Mouse (Mus musculus): ENCODE data around the gene Cd2bp2. TPM values are rescaled to one million over a fixed set of nuclear protein-coding genes. Genes with fewer than 3 reads are reported as not detected.

Gene Cd2bp2
- total RNA-seq (2021): 10 to 100 TPM; 70.5 to 75.5 TPM
- long read RNA-seq, transcript Cd2bp2-202 (7 exons, 3,284 nt): major isoform, 18 of 64 reads
- long read RNA-seq, partial matches to known transcripts: 10 of 64 reads
- long read RNA-seq, other reads (novel, unspliced or antisense): 35 of 64 reads

DNA sequence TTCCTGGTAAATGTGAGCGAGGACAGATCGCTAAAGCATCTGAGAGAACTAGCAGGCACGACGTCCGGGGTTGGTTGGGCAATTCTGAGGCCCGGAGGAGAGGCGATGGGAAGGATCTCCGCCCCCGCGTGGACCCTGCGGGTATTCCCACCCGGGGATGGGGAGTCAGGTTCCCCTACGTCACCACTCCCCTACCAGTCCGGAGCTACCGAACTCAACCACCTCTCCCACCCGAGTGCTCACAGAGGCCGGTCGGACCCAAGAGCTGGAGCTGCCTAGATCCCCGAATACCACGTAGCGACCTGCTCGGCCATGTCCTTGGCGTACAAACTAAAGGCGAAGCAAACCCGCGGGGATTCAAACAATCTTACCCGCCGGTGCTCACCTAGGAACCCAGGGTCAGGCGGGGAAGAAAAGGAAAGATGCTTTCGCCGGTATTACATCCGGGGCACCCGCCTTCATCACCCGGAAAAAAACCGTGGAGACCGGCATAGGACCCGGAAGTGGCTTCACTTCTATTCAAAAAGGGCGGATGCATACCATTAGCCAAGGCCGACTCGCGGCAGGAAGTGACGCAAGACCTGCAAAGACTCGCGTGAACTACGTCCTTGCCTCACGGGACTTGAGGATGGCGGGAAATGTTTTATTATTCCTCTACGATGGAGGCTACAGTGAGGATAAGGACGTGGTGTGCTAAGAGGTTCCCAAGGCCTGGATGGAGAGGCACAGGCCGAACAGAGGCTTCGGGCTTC is at the start of gene Cd2bp2:
TSS of gene Cd2bp2 (minus strand) at position 507 of the 752 bp plus-strand sequence.
- peak; percentile 93 for DNase-seq (ENCODE audit: low spot score in 2 of 2)

DNA sequence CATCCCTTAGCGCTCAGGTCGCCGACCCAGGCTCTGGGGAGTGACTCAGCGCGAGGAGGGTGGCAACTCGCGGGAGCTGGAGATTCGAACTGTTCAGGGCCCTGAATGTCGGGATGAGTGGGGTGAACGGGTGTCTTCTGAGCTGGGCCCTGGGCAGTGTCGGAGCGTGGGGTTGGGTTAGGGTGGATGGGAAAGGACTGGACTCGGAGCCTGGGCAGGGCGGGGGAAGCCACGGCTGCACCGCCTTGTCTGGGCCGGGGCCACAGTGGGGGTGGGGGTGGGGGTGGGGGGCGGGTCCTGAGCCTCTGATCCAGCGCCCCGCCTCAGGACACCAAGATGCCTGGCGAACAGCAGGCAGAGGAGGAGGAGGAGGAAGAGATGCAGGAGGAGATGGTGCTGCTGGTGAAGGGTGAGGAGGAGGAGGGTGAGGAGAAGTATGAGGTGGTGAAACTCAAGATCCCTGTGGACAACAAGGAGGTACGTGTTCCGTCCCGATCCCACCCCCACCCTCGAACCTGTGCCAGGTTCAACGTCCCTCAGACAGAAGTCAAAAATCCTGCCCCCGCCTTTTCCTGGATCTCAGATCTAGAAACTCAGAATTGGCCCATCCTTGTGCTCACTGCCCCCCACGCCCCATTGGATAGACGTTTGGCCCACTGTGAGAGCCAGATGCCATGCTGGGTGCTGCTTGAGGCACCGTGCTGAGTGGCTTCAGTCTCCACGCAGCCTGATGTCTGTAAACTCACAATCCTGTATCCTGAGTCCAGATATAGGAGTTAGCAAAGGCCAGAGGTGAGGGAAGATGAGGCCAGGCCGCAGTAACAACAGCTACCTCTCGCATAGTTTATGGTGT is 49.0 kb upstream of the Cd2bp2 start:
- no peak for DNase-seq (ENCODE audit: low spot score in 2 of 2)

DNA sequence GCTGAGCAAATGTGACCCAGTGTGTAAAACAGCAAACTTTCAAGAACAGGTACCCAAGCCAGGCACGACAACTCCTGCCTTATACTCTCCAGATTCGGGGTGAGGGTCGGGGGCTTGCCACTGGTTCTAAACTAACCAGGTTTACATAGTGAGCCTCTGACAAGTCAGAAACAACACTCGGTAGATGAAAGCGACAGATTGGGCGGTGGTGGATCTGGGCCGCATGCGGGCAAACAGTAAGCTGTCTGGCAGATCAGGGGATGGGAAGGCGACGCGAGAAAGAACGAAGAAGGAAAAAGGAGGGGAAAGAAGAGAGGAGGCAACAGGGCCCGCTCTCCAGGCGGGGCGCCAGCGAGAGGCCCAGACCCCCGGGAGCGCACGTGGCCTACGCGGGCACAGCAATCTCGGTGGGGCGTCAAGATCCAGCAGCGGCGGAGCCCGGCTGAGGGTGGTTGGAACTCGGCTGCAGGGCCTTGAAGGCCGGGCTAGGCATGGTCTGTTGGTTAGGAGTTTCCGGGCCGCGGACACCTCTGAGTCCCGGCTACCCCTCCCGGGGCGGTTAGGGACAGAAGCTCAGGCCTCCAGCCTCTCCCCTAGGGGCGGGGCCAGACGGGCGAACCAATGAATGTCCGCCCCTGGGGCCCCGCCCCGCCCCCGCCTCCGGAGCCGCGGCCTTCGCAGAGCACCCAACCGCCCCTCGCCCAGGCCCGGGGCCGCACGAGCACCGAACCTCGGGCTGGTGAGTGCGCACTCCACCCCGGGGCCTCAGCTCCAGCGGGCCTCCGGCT is 48.2 kb upstream of the Cd2bp2 start, which contains the start of gene Zfp771:
TSS of gene Zfp771 (plus strand) at position 405 of the 788 bp plus-strand sequence.
- DNase-seq (ENCODE audit: low spot score in 2 of 2): peak; percentile 93 to 95

DNA sequence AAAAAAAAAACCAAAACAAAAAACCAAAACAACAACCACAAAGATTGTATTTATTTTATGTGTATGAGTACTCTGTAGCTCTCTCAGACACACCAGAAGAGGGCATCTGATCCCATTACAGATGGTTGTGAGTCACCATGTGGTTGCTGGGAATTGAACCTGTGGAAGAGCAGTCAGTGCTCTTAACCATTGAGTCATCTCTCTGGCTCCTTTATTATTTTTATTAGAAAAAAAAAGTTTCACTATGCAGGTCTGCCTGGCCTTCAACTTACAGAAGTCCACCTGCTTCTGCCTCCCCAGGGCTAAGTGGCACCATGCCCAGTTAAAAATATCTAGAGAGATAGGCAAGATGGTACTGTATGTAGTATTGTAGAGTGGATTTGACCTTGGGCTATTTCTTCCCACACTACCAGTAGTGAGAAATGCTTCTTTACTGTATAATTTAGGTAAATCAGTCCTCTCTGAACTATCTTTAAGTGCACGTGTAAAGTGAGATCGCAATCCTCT is 47.6 kb upstream of the Cd2bp2 start:
- DNase-seq (ENCODE audit: low spot score in 2 of 2): no peak

DNA sequence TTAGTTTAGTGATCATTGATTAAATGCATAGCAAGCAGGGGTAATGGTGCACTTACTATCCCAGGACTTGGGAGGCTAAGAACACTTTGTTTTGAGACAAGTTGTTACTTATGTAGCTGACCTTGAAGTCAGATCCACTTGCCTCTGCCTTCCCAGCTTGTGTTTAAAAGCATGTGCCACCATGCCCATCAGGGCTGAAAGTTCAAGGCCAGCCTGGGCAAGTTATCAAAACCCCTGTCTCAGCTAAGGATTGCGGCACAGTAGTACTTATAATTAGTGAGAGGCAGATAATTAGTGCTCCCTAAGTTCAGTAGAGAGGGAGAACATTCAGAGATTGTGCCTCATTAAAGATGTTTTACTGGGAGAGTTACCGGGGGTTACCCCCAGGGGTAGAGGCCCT is 38.9 kb upstream of the Cd2bp2 start:
- DNase-seq (ENCODE audit: low spot score in 2 of 2): no peak

DNA sequence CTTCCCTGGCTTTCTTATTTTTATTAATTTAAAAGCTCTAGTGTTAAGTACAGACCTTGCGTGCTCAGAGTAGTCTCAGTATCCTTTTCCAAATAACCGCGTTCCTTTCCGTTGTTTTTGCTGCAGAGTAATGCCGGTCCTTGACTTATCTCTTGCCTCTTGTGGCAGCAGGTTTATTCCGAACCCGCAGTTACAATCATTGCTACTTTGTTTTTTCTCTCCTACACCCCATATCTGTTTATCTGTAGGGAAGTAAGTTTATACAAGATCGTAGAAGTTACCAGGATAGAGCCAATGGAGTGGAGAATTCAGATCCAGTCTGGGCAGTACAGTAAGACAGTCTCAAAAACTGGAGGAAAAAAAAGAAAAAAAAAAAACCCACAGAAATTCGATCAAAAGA is 37.9 kb upstream of the Cd2bp2 start:
- DNase-seq (ENCODE audit: low spot score in 2 of 2): no peak

DNA sequence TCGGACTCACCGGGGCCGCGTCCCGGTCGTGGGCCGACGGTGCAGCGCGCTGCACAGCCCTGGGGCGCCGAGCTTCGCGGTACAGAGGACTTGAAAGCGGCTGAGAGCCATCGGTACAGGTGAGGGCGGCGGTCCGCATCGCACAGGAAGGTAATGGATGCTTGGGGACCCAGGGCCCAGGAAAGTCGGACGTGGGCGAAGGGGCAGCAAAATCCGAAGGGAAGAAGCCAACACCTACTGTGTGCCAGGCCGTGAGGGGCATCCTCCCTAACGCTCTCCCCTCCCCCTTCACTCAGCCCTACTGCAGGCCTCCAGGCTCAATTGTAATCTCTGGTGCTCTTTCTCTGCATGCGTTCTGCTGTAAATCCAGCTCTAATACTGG is 37.5 kb upstream of the Cd2bp2 start:
- no peak for DNase-seq (ENCODE audit: low spot score in 2 of 2)

DNA sequence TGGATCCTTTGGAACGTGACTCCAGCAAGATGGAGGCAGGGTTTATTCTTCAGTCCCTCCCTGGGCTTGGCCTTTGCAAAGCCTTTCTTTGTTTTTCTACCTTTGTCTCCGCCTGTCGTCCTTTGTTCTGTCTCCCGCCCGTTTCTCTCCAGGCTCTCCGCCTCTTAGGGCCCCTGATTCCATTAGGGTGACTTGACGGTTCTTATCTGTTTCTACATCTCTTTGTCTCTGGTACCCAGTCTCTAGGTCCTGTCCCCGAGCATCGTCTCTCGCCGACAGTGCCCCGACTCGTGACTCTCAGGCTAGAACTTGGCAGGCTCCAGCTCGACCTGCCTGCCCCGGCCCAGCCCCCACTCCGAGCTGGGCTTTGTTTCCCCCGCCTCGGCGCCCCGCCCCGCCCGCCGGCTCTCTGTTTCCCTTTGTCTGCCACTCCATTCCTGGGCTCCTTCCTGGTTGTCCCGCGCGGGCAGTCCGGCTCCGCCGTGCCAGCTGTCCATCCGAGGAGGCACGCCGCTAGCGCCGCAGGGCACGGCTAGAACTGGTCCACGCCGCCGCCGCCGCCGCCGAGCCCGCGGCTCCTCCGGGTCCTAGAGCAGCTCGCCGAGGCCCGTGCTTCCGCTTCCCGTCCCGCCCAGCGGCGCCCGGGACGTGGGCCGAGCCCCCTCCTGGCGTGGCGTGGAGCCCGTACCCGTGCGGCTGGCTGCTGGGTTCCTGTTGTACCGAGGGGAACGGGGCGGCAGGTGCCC is 36.9 kb upstream of the Cd2bp2 start, which contains the start of the genes Zfp553 and Sept1:
TSS of gene Zfp553 (plus strand) at position 440 of the 746 bp plus-strand sequence.
TSS of gene Sept1 (minus strand) at position 509 of the 746 bp plus-strand sequence.
- peak; percentile 82 to 89 for DNase-seq (ENCODE audit: low spot score in 2 of 2)

DNA sequence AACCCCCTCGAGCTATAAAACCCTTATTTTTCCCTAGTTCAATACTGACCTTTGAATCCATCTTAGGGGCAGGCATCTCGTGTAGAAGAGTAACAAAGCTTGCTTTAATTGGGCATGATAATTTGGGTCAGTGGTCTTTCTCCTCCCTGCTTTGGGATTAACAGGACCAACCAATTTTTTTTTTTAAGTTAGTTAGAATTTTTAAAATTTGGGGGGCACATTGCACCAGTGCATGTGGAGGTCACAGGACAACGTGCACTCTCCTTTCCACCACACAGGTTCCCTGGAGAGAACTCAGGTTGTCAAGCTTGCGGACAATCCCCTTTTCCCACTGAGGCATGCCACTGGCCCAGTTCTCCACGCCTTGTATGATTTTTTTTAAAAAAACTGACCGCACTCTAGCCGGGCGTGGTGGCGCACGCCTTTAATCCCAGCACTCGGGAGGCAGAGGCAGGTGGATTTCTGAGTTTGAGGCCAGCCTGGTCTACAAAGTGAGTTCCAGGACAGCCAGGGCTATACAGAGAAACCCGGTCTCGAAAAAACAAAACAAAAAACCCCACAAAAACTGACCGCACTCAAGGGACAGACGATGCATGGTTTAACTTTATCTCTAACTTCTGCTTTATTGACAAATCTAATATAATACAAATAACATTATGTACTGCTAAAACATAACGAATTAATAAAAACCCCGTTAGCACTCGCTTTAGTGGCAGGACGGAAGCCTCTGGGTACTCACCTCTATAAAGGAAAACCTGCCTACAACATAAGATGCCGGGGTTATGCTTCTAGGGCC is 36.2 kb upstream of the Cd2bp2 start:
- DNase-seq (ENCODE audit: low spot score in 2 of 2): no peak

DNA sequence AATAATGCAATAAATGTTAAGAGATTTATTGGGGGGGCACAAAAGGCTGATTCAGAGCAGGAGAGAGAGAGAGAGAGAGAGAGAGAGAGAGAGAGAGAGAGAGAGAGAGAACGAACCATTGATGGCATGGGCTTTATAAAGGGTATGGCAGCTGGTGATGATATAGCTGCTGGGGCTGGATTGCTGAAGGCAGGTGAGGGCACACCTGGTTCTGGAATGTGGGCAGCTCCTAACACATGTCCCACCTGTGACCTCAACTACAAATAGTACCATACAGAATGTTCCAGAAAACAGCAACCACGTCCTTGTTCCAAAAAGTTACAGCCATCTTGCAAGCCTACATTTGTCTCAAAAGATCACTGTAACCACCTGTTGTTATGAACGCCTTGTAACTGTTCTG is 35.5 kb upstream of the Cd2bp2 start:
- DNase-seq (ENCODE audit: low spot score in 2 of 2): no peak

DNA sequence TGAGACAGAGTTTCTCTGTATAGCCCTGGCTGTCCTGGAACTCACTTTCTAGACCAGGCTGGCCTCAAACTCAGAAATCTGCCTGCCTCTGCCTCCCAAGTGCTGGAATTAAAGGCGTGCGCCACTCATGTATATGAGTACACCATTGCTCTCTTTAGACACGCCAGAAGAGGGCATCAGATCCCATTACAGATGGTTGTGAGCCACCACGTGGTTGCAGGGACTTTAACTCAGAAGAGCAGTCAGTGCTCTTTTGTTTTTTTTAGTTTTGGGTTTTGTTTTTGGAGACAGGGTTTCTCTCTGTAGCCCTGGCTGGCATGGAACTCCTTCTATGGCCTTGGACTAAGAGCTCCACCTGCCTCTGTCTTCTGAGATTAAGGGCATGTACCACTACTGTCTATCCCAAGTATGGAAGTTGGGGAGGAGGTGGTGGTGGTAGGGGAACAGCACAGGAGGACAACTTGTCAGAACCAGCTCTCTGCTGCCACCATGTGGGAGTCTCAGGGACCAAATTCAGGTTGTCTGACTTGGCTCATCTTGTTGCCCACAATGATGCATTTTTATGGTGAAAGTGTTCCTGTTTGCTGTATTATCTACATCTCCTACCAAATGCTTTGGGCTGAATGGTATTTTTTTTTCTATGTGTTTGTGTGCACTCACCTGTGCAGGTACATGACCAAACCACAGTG is 32.9 kb upstream of the Cd2bp2 start:
- peak; percentile 87 to 88 for DNase-seq (ENCODE audit: low spot score in 2 of 2)

DNA sequence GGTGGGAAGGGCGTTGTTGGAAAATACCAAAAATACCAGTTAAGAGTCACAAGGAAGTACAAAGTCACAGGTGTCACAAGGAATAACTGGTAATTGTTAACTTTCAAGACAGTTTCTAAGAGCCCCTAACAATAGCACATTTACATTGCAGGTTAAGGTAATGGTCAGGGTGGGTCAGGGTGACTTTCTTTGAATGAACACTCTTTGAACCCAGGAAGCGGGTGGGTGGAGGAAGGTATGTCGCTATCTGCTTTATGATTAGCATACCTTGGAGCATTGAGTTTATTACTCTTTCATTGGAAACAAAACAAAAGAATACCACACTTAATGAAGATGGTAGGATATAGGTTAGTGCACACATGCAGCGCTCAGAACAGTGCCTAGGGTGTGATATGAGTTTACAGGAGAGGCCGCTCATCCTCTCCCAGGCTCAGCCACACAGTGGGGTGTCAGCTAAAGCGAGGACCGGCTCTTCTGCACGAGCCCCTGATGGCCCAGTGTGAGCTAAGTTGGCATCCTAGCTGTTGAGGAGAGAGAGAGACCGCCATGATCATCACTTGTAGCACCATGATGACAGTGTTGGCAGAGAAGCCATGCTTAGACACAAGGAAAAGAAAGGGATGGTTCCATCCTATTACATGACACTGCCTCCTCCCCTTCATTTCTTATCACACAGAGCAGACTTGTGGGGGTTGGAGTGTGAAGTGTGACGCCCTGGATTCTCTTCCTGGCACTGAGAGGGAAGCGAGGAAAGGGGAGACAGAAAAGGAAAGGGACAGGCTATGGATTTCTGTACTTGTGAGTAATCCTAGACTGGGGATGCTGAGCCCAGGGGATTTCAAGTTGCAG is 29.5 kb upstream of the Cd2bp2 start:
- no peak for DNase-seq (ENCODE audit: low spot score in 2 of 2)

DNA sequence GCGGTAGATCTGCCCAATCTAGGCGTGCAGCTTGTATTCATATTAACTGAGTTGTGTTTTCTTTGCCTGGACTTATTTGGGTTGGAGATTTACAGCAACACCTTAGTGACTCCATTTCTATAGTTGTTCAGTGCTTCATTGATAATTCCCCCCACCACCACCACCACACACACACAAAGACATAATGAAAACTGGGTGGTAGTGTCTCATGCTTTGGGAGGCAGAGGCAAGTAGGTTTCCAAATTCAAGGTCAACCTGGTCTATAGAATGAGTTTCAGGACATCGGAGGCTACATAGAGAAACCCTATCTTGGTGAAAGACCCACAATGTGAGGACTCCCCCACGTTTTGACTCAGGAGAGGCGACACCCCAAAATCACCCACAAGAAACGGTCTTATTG is 28.8 kb upstream of the Cd2bp2 start:
- no peak for DNase-seq (ENCODE audit: low spot score in 2 of 2)

DNA sequence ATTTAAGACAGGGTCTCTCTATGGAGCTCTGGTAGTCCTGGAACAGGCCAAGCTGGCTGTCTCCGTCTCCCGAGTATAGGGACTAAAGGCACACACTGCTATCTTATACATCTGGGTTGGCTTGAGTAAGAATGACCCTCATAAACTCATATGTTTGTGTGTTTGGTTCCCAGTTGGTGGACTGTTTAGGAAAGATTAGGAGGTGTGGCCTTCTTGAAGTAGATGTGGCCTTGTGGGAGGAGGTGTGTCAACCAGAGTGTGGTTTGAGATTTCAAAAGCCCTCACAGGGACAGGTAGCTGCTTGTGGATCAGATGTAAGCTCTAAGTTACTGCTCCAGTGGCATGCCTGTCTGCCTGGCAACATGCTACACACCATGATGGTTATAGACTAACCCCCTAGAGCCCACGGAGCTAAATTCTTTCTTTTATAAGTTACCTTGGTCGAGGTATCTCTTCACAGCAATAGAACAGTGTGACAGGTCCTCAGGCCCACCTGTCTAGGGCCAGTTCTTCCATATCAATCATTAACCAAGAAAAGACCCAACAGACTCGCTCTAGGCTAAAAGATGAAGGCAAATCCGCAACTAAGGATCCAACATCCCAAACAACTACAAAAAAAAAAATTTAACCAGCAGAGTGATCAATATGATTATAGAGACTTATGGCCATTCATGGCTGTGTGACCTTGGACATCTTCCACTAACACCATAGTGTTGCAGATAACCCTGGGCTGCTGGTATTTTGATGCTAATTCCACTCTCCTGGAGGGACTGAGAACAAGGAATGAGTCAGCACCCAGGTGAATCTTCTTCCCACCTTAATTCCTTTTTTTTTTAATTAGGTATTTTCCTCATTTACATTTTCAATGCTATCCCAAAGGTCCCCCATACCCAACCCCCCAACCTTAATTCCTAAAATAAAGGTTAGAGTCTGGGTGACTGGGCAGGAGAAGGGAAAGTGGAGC is 27.9 kb upstream of the Cd2bp2 start:
- DNase-seq (ENCODE audit: low spot score in 2 of 2): no peak

DNA sequence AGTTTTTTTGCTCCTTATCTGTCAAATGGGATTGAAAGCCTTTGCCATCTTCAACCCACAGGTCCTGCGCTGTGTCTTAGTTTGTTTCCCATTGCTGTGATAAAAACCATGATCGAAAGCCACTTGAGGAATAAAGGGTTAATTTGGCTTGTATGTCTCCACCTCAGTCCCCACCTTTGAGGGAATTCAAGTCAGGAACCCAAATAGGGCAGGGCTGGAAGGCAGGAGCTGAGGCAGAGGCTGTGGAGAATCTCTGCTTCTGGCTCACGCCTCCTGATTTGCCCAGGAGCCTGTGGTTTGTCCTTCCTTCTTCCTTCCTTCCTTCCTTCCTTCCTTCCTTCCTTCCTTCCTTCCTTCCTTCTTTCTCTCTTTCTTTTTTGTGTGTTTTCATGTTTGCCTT is 27.3 kb upstream of the Cd2bp2 start:
- no peak for DNase-seq (ENCODE audit: low spot score in 2 of 2)

DNA sequence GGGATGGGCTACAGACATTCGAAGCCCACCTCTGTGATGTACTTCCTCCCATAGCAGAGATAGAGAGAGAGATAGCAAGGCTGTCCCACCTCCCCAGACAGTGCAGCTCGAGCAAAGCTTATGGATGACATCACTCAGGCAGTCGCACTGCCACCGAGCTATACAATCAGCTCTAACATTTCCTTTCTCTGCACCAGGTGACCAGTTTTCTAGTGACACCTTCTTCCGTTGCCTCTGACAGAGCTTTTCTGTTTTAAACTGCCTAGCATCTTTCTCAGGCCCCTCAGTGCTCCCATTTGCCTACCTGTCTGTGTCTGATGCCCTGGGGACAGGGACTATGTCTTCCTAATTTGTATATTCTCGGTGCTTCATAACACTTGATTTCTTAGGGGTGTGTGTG is 24.6 kb upstream of the Cd2bp2 start:
- no peak for DNase-seq (ENCODE audit: low spot score in 2 of 2)

DNA sequence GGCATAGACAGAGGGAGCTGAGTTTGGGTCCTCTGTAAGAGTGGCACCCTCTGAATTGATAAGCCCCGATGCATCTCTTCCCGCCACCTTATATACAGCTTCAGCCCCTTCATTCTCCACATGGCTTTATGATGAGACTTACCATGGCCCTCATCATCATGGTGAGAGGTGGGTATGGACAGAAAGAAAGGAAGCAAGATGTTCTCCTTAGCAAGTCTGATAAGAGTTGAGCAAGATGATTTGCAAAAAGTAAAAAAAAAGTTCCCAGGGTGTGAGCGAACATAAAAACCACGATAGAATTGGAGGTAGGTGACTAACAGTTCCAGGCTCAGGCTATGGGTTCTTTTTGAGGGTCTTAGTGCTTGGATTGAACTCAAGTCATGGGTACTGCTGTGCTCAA is 22.8 kb upstream of the Cd2bp2 start:
- no peak for DNase-seq (ENCODE audit: low spot score in 2 of 2)
